Mouse (Mus musculus) macrophage (primary cell): ENCODE measurements around the gene Grsf1. TPM values are rescaled to one million over a fixed set of nuclear protein-coding genes. Genes with fewer than 3 reads are reported as not detected.

Source experiments
- H3K27ac ChIP-seq: fragments of 350-480 bp; formaldehyde crosslinking; 2 replicates; pipeline ENCODE4 v1.9.0; 2021
- H3K36me3 ChIP-seq: fragments of 350-480 bp; formaldehyde crosslinking; 2 replicates; pipeline ENCODE4 v1.9.0; 2021; ENCODE audit errors: inconsistent target
- H3K4me3 ChIP-seq: fragments of 350-480 bp; formaldehyde crosslinking; 2 replicates; pipeline ENCODE4 v1.9.0; 2021; ENCODE audit errors: inconsistent target
- H3K79me2 ChIP-seq: fragments of 350-480 bp; formaldehyde crosslinking; 2 replicates; pipeline ENCODE4 v1.9.0; 2021; ENCODE audit errors: inconsistent target
- WGBS: methylation state at CpG from one replicate; pipeline ENCODE4 v1.1.7; 2026; ENCODE audit warnings: inconsistent platforms; ENCODE audit not compliant: missing documents; 5-methylcytosine and 5-hydroxymethylcytosine counted together
- polyA plus RNA-seq: library from polyadenylated mRNA; stranded (reverse); fragments of 250-400 nt; gene quantifications from 3 replicates; pipeline ENCODE4 v1.2.4, GENCODE M21; 2018; ENCODE audit warnings: inconsistent platforms

The Grsf1 gene
- polyA plus RNA-seq, 1 experiment from 2014 or later = 114 TPM

- Histone ChIP-seq H3K36me3 (no peaks in the 10 kb centered on the region), H3K4me3 (no peak overlapping the region), H3K27ac (no peak overlapping the region), H3K79me2 (no peaks in the 10 kb centered on the region)
- 90% methylated on average over 5 of the region's 5 CpGs for WGBS
These were observed 21.3 kb upstream of the Grsf1 start for GRCm38 (mm10) chr5:88697291-88697690.

DNA sequence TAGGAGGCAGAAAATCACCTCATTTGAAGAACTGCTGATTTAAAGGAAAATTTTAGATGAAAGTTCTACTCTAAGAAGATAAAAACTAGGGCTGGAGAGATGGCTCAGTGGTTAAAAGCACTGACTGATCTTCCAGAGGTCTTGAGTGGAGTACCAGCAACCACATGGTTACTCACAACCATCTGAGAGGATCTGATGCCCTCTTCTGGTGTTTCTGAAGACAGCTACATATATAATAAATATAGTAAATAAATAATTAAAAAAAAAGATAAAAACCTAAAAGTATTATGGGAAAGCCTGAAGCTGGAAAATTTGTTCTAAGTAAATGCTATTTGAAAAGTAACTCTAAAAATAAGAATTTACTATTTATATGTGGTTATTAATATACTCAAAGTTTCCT, 17.1 kb upstream of the Grsf1 start:
- Histone ChIP-seq H3K27ac (no peak overlapping the region), H3K79me2 (no peaks in the 10 kb centered on the region), H3K4me3 (no peak overlapping the region), H3K36me3 (no peaks in the 10 kb centered on the region)

DNA sequence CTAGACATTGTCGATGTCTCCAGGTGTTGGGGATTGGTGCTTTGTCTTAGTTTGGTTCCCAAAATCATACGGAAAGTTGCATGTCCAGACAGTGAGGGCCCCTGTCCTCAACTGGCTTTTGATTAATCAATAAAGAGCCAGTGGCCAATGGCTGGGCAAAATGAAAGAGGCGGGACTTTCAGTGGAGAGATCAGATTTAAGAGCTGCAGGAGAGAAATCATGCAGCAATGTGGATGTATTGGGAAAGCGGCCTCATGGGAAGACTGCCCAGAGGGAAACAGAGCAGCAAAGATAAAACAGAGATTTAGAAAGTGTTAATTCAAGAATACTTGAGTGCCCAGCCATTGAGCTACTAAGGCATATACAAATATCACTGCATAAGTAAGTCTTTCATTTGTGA, 16.6 kb upstream of the Grsf1 start:
- 96% methylated on average over 4 of the region's 4 CpGs for WGBS
- no peak overlapping the region for H3K27ac ChIP-seq
- H3K36me3 ChIP-seq = no peaks in the 10 kb centered on the region

GRCm38 (mm10) chr5:88691506-88692095, 15.6 kb upstream of the Grsf1 start:
- Histone ChIP-seq H3K27ac (no peak overlapping the region), H3K36me3 (no peaks in the 10 kb centered on the region), H3K4me3 (no peak overlapping the region), H3K79me2 (no peaks in the 10 kb centered on the region)
- WGBS = 88% methylated on average over 6 of the region's 6 CpGs

More for the DNA sequence above, 16.6 kb upstream of the Grsf1 start:
- no peaks in the 10 kb centered on the region for H3K79me2 ChIP-seq
- no peak overlapping the region for H3K4me3 ChIP-seq

DNA sequence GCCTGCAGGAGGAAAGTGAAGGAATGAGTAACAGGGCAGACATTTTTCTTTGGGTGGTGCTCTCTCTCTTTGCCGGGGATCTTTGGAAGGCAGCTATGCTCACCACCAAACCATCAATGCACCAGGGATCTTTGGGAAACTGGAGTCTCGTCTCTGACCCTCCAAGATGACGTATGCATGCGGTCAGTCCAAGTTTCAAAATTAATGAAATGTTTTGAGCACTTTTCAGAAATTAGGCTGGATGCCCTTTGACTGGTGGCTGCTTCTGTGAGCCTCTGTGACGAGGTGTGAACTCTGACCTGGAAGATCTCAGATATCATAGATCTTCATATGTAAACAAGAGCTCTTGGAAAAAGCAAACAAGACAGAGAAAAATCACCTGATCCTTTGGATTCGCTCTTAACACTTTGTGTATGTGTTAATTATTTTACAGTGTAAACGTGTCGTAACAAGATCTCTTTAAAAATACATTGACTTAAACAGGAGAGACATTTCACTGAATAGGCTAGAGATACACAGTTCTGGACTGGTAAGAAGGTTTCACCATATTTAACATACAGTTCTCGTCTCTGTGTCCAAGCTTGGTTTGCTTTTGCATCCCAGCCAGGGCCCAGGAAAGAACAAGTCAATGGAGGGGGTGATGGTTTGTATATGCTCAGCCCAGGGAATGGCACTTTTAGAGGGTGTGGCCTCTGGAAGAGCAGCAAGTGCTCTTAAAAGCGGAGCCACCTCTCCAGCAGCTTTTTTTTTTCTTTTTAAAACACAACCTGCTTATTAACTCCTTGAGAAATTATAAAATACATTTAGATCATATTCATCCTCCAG, 14.9 kb upstream of the Grsf1 start:
- Histone ChIP-seq H3K4me3 (no peak overlapping the region), H3K79me2 (no peaks in the 10 kb centered on the region), H3K36me3 (no peaks in the 10 kb centered on the region), H3K27ac (no peak overlapping the region)
- 92% methylated on average over 9 of the region's 10 CpGs for WGBS

DNA sequence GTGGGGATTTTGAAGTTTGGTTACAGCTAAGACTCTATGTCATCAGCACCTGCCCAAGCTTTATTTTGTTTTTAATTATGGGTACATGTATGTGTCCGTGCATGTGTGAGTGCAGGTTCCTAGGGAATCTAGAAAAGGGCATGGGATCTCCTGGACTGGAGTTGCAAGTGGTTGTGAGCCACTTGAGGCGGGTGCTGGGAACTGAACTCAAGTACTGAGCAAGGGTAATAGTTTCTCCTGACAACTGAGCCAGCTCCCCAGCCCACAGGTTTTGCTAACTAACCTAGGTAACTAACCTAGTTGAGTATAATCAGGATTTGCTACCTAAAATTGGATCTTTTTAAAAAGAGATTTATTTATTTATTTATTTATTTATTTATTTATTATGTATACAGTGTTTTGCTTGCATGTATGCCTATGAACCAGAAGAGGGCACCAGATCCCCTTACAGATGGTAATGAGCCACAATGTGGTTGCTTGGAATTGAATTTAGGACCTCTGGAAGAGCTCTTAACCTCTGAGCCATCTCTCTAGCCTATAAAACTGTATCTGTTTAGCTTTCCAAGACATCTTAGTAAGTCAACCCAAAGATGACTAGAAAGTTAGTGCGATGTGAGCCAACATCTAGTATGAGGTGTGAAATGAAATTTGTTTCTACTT, 13.4 kb upstream of the Grsf1 start:
- WGBS = 84% methylated on average over 3 of the region's 3 CpGs
- Histone ChIP-seq H3K36me3 (no peaks in the 10 kb centered on the region), H3K4me3 (no peak overlapping the region), H3K27ac (no peak overlapping the region), H3K79me2 (no peaks in the 10 kb centered on the region)

GRCm38 (mm10) chr5:88688583-88689187, 12.7 kb upstream of the Grsf1 start:
- H3K4me3 ChIP-seq = no peak overlapping the region
- H3K27ac ChIP-seq = no peak overlapping the region
- 89% methylated on average over 15 of the region's 15 CpGs for WGBS
- H3K79me2 ChIP-seq = no peaks in the 10 kb centered on the region
- no peaks in the 10 kb centered on the region for H3K36me3 ChIP-seq

DNA sequence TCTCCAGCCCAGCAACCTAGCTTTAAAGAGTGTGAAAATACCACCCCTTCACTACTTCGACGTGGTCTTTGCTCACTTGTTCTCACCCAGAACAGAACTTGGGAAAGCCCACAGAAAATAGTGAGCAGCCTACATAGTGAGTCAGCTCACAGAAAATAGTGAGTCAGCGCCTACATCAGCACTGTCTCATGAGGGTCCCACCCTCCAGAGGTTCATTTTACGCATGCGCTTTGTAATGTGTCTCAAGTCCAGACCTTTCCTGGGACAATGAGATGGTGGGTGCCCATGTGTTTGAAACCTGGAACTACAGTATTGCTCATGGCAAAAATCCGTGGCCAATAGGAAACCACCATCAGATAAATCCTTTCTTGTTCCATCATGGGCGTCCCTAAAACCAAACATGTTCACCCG, 12.0 kb upstream of the Grsf1 start:
- Histone ChIP-seq H3K4me3 (no peak overlapping the region), H3K27ac (no peak overlapping the region), H3K79me2 (no peaks in the 10 kb centered on the region), H3K36me3 (no peaks in the 10 kb centered on the region)
- WGBS = 74% methylated on average over 8 of the region's 8 CpGs

DNA sequence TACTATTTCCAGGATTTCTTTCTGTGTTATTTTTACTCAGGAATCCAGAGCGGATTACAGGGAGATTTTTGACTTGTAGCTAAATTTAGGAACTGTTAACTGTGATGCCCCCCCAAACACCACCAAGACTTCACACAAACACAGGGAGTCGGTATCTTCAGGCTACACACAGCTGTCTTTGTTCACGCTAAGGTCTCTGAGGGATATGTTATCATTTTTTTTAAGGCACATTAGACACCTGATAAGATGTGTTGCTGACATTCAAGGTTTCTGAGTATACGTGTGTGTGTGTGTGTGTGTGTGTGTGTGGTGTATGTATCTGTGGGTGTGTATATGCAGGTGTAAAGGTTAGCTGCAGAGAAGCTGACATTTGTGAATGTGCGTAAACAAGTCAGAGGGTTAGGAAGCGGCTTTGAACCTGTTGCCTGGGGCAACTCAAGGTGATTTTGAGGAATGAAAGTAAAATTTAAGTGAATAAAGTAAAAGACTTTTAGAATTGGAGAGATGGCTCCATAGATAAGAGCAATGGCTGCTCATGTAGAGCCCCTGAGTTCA, 9.9 kb upstream of the Grsf1 start:
- Histone ChIP-seq H3K4me3 (no peak overlapping the region), H3K79me2 (no peaks in the 10 kb centered on the region), H3K27ac (no peak overlapping the region), H3K36me3 (no peaks in the 10 kb centered on the region)
- WGBS = 79% methylated on average over 6 of the region's 6 CpGs

- H3K27ac ChIP-seq = no peak overlapping the region
- WGBS = 34% methylated on average over 6 of the region's 6 CpGs
- no peak overlapping the region for H3K4me3 ChIP-seq
- H3K36me3 ChIP-seq = no peaks in the 10 kb centered on the region
- H3K79me2 ChIP-seq = no peaks in the 10 kb centered on the region
These were observed 9.3 kb upstream of the Grsf1 start for GRCm38 (mm10) chr5:88685306-88685705.

DNA sequence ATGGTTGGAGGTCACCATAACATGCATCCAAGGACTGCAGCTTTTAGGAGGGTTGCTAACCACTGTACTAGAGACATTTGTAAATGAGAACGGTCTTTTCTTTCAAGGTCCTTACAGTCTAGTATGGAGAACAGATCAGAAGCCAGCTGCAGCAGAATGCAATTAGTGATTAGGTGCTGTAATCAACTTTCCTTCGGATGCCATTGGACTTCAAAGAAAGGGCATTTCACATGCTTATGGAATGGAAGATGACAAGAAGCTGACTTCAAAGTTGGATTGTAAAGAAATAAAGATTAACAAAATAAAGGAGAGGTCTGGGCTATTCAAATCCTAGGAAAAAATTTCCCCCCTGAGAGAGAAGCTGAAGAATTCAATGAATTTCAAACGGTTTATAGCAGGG, 8.3 kb upstream of the Grsf1 start:
- Histone ChIP-seq H3K27ac (no peak overlapping the region), H3K79me2 (no peaks in the 10 kb centered on the region), H3K4me3 (no peak overlapping the region), H3K36me3 (no peaks in the 10 kb centered on the region)
- 33% methylated on average over 3 of the region's 3 CpGs for WGBS

DNA sequence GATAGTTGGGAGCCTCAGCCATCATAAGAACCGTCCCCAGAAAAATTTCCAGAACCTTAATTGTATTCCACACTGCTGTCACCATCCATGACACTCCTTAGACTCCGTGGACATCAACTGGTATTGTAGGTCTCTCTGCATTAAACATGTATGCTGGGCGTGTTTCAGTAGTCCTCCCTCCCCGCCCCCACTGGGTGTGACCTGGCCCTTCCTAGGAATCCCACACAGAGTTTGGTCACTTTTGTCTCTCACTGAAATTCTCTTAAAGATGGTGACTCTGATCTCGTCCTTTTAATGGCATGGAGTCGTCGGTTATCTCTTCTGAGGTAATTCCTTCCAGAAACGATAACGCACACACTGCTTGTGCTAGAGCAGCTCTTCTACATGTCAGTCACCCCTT, 7.7 kb upstream of the Grsf1 start:
- WGBS = 89% methylated on average over 9 of the region's 9 CpGs
- Histone ChIP-seq H3K4me3 (no peak overlapping the region), H3K27ac (no peak overlapping the region), H3K36me3 (no peaks in the 10 kb centered on the region), H3K79me2 (no peaks in the 10 kb centered on the region)

GRCm38 (mm10) chr5:88680567-88680966, 4.6 kb upstream of the Grsf1 start:
- H3K79me2 ChIP-seq = no peaks in the 10 kb centered on the region
- H3K36me3 ChIP-seq = no peaks in the 10 kb centered on the region
- 93% methylated on average over 6 of the region's 6 CpGs for WGBS
- H3K27ac ChIP-seq = no peak overlapping the region
- no peak overlapping the region for H3K4me3 ChIP-seq

DNA sequence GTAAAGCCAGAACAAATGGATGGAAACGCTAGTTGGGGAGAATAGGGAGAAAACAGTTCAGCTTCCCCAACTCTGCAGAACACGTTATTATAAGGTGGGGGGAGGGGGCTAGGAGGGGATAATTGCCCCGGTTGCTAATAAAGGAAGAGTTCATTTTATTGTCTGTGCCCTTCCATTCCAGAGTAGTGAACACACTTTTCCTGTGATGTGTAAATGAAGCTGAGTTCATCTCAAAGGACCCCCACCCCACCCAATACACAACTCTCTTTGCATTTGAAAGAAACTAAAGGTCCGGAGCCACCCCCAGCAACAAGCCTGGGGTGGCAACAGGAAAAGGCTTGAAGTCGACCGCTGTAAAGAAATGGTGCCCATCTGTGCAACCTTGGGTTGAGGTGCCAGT, 3.4 kb upstream of the Grsf1 start:
- Histone ChIP-seq H3K79me2 (peaks cover 8% of the 10 kb centered on the region), H3K27ac (no peak overlapping the region), H3K4me3 (no peak overlapping the region), H3K36me3 (no peaks in the 10 kb centered on the region)
- 65% methylated on average over 5 of the region's 6 CpGs for WGBS

- Histone ChIP-seq H3K4me3 (no peak overlapping the region), H3K79me2 (peaks cover 12% of the 10 kb centered on the region), H3K36me3 (no peaks in the 10 kb centered on the region), H3K27ac (no peak overlapping the region)
- 43% methylated on average over 7 of the region's 7 CpGs for WGBS
These were observed 3.0 kb upstream of the Grsf1 start for GRCm38 (mm10) chr5:88678929-88679328.
